Mouse (Mus musculus): ENCODE measurements around the gene Scamp4. TPM values are rescaled to one million over a fixed set of nuclear protein-coding genes. Genes with fewer than 3 reads are reported as not detected.
A peak's percentile ranks its signal among the peaks of the same experiment; 100 is the strongest.

Scamp4 gene
- 65.1 and 67.5 TPM in 2 replicates for polyA plus RNA-seq (2015; fragmentation: Nextera tagmentation; extraction: Ambion mirVana)

DNA sequence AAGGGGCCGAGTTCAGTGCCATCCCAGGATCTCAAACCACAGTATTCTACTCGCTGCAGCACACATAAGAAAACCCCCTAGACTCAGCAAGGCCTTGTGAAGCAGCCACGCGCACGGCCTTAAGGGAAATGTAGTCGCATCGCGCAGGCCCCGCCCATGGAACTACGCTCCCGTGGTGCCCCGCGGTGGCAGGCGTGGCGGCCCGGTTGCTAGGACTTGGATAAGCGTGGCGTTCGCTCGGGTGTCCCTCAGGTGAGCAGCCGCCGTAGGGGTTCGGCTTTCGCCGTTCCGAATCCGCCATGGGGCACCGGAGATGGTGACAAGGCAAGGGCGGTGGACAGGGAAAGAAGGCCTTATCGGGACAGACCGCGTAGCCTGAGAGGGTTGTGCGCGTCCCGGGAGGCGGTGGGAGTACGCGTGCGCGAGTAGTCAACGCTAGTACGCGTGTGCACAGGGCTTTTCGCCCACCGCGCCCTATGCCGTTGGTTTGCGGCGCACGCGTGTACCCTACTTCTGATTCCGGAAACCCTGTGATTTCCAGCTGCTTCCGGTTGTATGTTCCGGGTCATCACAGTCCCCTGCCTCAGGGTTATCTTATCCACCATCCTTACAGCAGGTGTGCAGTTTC, at the start of gene Scamp4, which contains the start of gene Adat3:
Gene Scamp4, plus strand, starts transcription at position 175 of the 628 bp plus-strand sequence.
Gene Adat3, plus strand, starts transcription at position 183 of the 628 bp plus-strand sequence.
- Histone ChIP-seq H3K4me1 (replicated peaks) (peaks cover 19% of the 10 kb centered on the region), H3K4me2 (peak within 1 kb of the TSS; percentile 97), H3K27ac (peak within 1 kb of the TSS; percentile 91), H3K36me3 (peaks cover 20% of the 10 kb centered on the region), H3K4me3 (peak within 1 kb of the TSS; percentile 65), H3K9me3 (no peaks in the 10 kb centered on the region), H3K27me3 (0 out of 2 replicates have a peak, but pooled peaks cover 4% of the 10 kb centered on the region), H3K9ac (peak within 1 kb of the TSS; percentile 87)
- under 1% methylated on average over 54 of the region's 54 CpGs for WGBS
- ATAC-seq (ENCODE audit: low FRiP score) = peak; percentile 96

DNA sequence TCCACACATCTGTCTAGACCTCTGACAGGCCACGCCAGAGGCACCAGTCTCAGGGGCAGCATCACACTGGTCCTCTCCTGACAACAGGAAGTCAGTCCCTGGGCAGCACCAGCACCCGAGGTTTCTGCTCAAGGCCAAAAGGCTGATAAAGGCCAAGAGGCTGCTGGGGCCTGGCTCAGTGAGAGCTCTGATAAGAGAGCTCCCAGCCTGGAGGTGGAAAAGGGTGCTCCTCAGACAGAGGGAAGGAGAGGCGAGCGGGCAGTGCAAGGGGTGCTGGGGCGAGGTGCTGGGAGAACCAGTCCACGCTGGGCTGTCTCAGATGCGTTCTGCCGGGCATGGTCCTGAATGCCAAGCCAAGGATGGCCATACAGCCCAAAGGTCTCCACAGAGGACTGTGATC, 49.1 kb upstream of the Scamp4 start:
- peaks cover 23% of the 10 kb centered on the region for H3K36me3 ChIP-seq
- no peak overlapping the region for H3K9ac ChIP-seq
- no peaks in the 10 kb centered on the region for H3K27me3 ChIP-seq
- no peak overlapping the region for H3K4me3 ChIP-seq
- H3K4me2 ChIP-seq = no peak overlapping the region
- 96% methylated on average over 8 of the region's 8 CpGs for WGBS
- H3K27ac ChIP-seq = no peak overlapping the region
- ATAC-seq (ENCODE audit: low FRiP score) = no peak
- peaks cover 26% of the 10 kb centered on the region for H3K4me1 ChIP-seq (replicated peaks)
- H3K9me3 ChIP-seq = no peaks in the 10 kb centered on the region

DNA sequence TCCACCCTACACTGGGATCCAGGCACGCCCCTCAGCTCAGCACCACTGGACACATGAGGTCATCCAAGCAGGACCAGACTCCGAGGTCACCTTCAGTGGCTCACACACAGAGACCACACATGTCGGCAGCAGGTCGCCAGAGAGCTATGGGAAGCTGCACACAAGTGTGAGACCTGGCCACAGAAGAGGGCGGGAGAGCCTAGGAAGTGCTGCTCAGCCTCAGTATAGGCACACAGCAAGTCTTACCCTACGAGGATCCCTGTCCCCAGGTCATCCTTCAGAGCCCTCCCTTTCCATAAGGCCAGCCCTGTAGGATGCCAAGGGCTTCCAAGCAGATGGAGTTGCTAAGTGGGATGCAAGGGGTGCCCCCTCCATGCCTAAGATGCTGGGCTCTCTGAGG, 48.7 kb upstream of the Scamp4 start:
- Histone ChIP-seq H3K9ac (no peak overlapping the region), H3K36me3 (peaks cover 19% of the 10 kb centered on the region), H3K4me2 (no peak overlapping the region), H3K27ac (no peak overlapping the region), H3K4me3 (no peak overlapping the region), H3K4me1 (replicated peaks) (peaks cover 27% of the 10 kb centered on the region), H3K27me3 (no peaks in the 10 kb centered on the region), H3K9me3 (no peaks in the 10 kb centered on the region)
- WGBS = 91% methylated on average over 6 of the region's 6 CpGs
- no peak for ATAC-seq (ENCODE audit: low FRiP score)

DNA sequence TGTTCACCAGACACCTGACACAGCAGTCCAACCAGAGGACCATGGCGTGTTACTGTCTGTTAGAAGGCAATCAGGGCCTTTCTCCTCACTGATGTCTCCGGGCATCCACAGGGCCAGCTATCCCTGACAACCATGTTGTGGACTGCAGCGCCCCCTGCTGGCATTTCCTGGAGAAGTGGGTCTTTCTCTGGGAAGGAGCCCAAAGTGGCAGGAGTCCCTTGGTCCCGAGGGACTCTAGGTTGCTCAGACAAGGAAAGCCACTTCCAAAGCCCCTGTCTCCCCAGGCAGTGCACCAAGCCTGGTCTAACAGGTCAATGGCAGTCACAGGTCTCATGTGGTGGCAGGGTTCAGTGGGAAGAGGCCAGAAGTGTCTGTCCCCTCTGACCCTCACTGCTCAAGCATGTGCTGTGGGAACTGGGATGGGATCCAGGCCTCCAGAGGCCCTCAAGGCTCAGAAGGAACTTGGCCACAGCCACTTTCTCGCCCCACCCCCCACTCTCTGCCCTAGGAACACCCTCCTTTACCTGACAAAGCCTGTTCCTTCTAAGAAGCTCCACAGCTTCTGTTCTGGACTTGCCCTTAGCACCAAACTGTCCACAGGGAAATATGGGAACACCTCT, 45.2 kb upstream of the Scamp4 start:
- ATAC-seq (ENCODE audit: low FRiP score) = no peak
- Histone ChIP-seq H3K27ac (no peak overlapping the region), H3K4me1 (replicated peaks) (peaks cover 50% of the 10 kb centered on the region), H3K27me3 (no peaks in the 10 kb centered on the region), H3K36me3 (no peaks in the 10 kb centered on the region), H3K9me3 (no peaks in the 10 kb centered on the region), H3K4me3 (no peak overlapping the region), H3K4me2 (peak overlapping the region; percentile 8; the same call in 1 of the 2 replicates), H3K9ac (peak overlapping the region; percentile 35; the same call in 1 of the 2 replicates)
- 41% methylated on average over 5 of the region's 5 CpGs for WGBS

DNA sequence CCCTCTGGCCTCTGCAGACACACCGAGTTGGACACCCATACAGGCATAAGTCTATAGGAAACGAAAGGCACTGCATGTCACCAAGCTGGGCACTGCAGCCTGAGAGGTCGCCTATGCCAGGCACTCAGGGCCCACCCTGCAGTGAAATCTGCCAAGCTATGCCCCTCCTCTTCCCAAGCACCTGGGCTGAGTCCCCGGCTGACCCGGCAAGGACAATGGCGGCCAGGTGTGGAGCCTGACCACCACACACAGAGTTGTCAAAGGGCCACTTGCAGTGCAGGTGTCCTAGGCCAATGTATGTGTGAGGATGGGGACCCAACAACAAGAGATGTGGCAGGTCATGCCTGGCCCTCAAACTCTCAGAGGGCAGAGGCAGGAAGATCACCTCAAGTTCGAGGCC, 43.2 kb upstream of the Scamp4 start:
- WGBS = 92% methylated on average over 7 of the region's 7 CpGs
- H3K4me2 ChIP-seq = peak overlapping the region; percentile 13; the same call in 1 of the 2 replicates
- no peak overlapping the region for H3K9ac ChIP-seq
- ATAC-seq (ENCODE audit: low FRiP score) = no peak
- H3K27ac ChIP-seq = no peak overlapping the region
- H3K36me3 ChIP-seq = no peaks in the 10 kb centered on the region
- H3K4me1 ChIP-seq (replicated peaks) = peaks cover 62% of the 10 kb centered on the region
- no peaks in the 10 kb centered on the region for H3K9me3 ChIP-seq
- H3K4me3 ChIP-seq = no peak overlapping the region
- H3K27me3 ChIP-seq = no peaks in the 10 kb centered on the region

DNA sequence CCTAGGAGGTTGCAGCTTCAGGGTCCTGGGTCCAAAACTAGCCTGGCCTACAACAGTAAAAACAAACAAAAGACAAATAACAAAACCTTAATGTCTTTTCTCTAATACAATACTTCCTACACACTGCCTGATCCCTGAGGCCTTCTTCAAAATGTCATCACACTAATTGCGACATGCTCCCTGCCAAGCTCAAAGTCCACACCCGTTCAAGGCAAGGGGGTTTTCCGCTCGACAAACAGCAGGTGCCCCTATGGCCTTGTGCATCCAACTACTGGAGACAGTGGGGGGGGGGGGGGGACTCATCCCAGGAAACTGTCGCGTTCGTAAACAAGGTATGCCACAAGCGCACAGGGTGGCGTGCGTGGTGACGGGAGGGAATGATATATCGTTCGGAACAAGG, 42.1 kb upstream of the Scamp4 start:
- Histone ChIP-seq H3K27me3 (no peaks in the 10 kb centered on the region), H3K36me3 (no peaks in the 10 kb centered on the region), H3K9me3 (no peaks in the 10 kb centered on the region), H3K4me3 (peak overlapping the region; percentile 76), H3K4me1 (replicated peaks) (peaks cover 62% of the 10 kb centered on the region), H3K4me2 (peak overlapping the region; percentile 89), H3K9ac (peak overlapping the region; percentile 92), H3K27ac (peak overlapping the region; percentile 93)
- WGBS = 1% methylated on average over 13 of the region's 13 CpGs
- no peak for ATAC-seq (ENCODE audit: low FRiP score)

DNA sequence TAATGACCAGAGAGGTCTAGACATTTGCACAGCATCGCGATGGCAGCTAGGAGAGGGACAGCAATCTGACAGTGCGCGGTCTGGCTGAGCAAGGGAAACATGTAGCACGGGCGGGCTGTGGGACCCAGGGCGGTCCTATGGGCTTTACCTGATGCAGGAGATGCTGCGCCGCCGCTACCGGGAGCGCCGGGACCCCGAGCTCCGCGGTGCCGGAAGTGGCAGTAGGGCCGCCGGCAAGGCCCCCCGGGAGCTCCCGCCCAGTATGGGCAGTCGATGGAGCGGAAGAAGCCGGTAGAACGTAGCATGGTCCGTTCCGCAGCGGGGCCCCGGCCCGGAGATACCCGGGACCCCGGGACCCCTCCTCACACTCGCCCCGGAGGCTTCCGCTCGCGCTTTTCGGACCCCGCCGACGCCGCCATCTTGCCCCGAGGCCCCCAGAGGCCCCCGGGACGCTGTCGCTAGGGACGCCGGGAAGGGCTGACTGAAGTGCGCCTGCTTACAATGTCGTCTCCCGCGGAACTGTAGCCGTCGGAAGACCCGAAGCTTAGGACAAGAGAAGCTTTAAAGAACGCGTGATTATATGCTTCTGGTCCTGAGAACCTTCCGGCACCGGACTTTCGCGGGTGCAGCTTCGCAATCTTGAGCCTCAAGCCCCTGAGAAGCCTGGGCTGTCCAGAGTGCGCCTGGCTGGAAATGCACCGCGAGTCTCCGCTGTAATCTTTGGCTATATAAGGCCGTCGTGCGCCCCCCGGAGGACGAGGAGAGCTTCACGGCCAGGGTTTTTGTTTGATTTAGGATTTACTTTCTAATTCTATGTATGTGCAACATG, 41.3 kb upstream of the Scamp4 start, which contains the start of gene Rexo1:
Gene Rexo1, minus strand, starts transcription at position 445 of the 829 bp plus-strand sequence.
- Histone ChIP-seq H3K4me1 (replicated peaks) (peaks cover 68% of the 10 kb centered on the region), H3K4me2 (peak within 1 kb of the TSS; percentile 89), H3K27me3 (no peaks in the 10 kb centered on the region), H3K9me3 (no peaks in the 10 kb centered on the region), H3K9ac (peak within 1 kb of the TSS; percentile 92), H3K4me3 (peak within 1 kb of the TSS; percentile 76), H3K27ac (peak within 1 kb of the TSS; percentile 93), H3K36me3 (no peaks in the 10 kb centered on the region)
- peak; percentile 80 for ATAC-seq (ENCODE audit: low FRiP score)
- WGBS = under 1% methylated on average over 70 of the region's 72 CpGs

DNA sequence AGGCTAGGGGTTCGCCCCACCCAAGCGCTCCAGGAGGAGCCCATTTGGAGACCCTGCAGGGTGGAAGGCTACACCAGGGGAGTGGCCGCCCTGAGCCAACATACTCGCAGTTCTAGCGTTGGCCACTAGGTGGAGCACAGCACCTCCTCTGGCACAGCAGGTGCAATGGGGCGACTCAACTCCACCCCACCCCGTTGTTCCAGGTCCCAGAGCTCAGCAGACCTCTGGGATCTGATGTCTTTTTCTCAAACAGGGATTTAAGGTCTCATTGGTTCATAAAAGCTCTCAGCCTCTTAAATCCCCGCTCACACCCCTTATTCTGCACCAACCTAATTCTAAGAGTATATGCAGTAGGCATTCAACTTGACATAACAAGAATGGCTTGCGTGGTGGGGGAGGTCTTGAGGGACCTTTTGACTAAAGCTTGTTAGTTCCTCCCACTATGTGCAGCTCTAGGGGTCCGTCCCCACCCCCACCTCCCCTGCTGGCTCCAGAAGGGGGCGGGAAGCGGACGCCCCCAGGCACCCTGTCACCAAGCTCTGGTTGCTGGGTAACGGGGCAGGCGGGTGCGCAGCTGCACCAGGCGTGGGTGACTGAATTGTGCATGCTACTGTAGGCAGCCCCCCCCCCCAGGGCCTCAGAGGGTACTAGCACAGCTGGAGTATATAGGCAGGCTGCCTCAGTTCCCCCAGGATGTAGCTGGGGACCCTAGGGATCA, 36.1 kb upstream of the Scamp4 start:
- Histone ChIP-seq H3K9me3 (no peaks in the 10 kb centered on the region), H3K4me2 (peak overlapping the region; percentile 44), H3K27ac (peak overlapping the region; percentile 84), H3K9ac (peak overlapping the region; percentile 56), H3K4me1 (replicated peaks) (peaks cover 57% of the 10 kb centered on the region), H3K27me3 (no peaks in the 10 kb centered on the region), H3K4me3 (0 out of 2 replicates have a peak overlapping the region, but pooled peaks have one; percentile 18), H3K36me3 (peaks cover 10% of the 10 kb centered on the region)
- peak; percentile 50 for ATAC-seq (ENCODE audit: low FRiP score)
- 5% methylated on average over 17 of the region's 17 CpGs for WGBS

DNA sequence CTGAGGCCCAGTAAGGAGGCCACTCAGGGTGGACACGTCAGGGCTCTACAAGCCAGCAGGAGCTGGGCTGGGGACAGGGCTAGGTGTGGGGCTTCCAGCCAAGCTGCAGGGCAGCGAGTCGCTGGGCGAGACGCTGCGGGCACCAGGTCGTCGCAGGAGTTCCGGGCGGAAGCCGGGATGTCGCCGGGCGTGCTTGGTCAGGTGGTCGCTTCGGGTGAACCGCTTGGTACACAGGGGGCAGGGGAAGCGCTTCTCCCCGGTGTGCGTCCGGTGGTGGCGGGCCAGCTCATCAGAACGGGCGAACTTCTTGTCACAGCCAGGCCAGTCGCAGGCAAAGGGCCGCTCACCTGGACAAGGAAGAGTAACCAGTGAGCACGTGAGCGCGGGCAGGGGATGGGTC, 33.8 kb upstream of the Scamp4 start:
- Histone ChIP-seq H3K4me1 (replicated peaks) (peaks cover 62% of the 10 kb centered on the region), H3K9ac (no peak overlapping the region), H3K36me3 (peaks cover 10% of the 10 kb centered on the region), H3K27ac (no peak overlapping the region), H3K9me3 (no peaks in the 10 kb centered on the region), H3K27me3 (no peaks in the 10 kb centered on the region), H3K4me3 (no peak overlapping the region), H3K4me2 (no peak overlapping the region)
- ATAC-seq (ENCODE audit: low FRiP score) = no peak
- 96% methylated on average over 29 of the region's 29 CpGs for WGBS

DNA sequence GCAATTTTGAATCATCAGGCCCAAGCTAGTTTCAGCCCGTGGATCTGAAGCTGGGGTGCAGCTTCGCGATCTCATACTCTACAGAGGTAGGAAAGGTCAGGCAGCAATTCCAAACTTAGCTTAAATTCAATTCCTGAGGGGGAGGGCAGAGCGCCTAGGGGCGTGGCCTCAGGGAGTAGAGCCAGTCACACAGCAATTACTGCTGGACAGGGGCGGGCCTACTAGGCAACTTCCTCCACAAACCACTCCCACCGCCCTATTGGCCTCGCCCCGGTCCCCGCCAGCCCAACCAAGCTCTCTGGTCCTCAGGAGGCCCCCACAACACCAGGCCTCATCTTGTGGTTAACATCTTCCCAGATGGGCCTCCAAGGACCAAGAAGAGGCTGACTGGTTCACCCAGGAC, 33.0 kb upstream of the Scamp4 start:
- no peak for ATAC-seq (ENCODE audit: low FRiP score)
- Histone ChIP-seq H3K4me3 (no peak overlapping the region), H3K27ac (no peak overlapping the region), H3K36me3 (peaks cover 10% of the 10 kb centered on the region), H3K4me2 (no peak overlapping the region), H3K27me3 (no peaks in the 10 kb centered on the region), H3K9me3 (no peaks in the 10 kb centered on the region), H3K9ac (no peak overlapping the region), H3K4me1 (replicated peaks) (peaks cover 68% of the 10 kb centered on the region)
- WGBS = 33% methylated on average over 10 of the region's 10 CpGs

DNA sequence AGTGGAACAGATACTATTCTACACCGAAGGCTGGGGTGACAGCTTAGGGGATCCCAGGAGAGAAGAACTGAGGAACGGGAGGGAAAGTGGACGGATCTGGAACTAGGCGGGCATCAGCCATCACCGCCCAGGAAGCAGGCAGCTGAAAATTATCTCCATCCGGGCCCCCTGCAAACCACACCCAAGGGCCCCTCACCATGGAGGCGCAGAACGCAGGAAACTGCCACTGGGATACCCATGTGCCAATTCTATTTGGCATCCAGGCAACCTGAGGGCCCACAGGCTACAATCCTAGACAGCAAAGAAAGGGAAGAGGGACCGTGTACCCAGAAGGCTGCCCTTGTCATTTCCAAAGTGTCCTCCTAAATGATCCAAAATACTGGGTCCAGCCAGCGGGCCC, 32.3 kb upstream of the Scamp4 start:
- H3K27me3 ChIP-seq = no peaks in the 10 kb centered on the region
- H3K4me1 ChIP-seq (replicated peaks) = peaks cover 76% of the 10 kb centered on the region
- ATAC-seq (ENCODE audit: low FRiP score) = no peak
- H3K4me2 ChIP-seq = peak overlapping the region; percentile 45
- peaks cover 10% of the 10 kb centered on the region for H3K36me3 ChIP-seq
- H3K27ac ChIP-seq = no peak overlapping the region
- H3K4me3 ChIP-seq = no peak overlapping the region
- H3K9me3 ChIP-seq = no peaks in the 10 kb centered on the region
- peak overlapping the region; percentile 63 for H3K9ac ChIP-seq
- WGBS = 85% methylated on average over 10 of the region's 10 CpGs
